Mouse (Mus musculus): Measurements from ENCODE around the gene Ech1. TPM values are rescaled to one million over a fixed set of nuclear protein-coding genes. Genes with fewer than 3 reads are reported as not detected.
A peak's percentile ranks its signal among the peaks of the same experiment; 100 is the strongest.

The Ech1 gene
- total RNA-seq, 2 experiments from 2014 or later: 474 to 780 TPM

DNA sequence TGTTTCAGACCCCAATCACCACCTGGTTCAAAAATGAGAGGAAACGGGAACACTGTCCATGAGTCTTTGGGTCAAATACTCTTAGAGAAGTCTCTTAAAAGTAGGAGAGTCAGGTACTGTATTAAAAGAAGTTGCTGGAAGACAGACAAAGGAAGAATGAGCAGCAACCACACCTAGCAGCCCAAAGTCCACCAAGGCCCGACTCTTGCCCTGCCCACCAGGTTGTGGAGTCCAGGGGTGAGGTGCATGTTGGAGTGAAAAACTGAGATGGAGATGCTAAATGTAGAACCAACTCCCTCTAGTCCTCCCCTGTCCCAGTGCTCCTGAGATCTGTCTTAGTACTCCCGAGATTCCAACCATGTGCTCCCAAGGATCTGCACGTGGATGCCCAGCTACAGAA, 25.6 kb downstream of the Ech1 start:
- DNase-seq (ENCODE audit: low spot score in 2 of 2): no peak

DNA sequence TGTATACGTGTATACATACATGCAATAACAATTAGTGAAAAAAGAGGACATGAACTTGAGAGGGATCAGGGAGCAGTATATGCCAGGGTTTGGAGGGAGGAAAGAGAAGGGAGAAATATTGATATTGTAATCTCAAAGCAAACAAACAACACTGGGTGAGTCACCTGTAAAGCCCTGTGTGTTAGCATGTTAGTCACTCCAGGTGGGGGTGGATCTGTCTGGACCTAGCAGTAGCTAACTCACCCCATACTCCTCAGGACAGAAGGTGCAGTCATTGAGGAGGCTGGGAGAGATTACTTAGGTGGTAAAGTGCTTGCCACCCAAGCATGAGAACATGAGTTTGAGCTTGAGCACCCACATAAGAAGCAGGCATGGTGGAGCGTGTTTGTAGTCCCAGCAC, 34.9 kb downstream of the Ech1 start:
- no peak for DNase-seq (ENCODE audit: low spot score in 2 of 2)

DNA sequence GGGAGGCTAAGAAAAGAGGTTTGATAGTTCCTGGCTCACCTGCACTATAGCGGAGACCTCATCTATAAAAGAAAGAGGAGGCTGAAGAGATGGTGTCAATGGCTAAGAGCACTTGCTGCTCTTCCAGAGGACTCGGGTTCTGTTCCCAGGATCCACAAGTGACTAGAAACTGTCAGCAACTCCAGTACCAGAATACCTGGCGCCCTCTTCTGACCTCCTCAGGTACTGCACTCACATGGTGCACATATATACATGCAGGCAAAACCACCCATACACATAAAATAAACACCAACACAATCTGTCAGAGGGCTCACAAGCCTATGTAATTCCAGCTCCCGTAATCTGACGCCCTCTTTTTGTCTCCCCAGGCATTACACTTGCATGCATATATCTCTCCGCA, 35.9 kb downstream of the Ech1 start:
- no peak for DNase-seq (ENCODE audit: low spot score in 2 of 2)

DNA sequence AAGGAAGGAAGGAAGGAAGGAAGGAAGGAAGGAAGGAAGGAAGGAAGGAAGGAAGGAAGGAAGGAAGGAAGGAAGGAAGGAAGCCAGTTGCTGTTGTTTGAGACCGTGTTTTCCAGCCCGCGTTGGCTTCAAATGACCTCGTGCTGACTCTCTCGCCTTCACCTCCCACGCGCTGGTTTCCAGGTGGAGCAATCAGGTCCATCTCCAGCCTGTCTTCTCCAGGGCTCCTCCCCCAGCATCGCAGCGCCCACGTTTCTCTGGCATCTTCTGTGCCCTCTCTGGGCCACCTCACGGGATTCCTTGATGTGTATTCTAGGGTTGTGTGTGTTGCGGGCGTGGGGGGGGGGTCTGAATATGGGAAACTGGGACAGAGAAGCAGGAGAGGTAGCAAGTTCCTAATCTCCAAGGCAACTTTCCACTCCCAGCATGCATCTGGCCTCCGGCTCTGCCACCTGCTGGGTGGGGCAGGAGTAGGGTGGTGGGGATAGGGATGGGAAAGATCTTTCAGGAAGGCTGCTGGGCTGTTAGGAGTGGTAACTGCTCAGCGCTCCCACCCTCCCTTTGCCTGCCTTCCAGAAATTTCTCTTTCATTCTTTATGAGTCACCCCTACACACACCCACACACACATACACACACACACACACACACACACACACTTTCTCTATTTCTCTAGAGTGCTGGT, 37.9 kb downstream of the Ech1 start:
- no peak for DNase-seq (ENCODE audit: low spot score in 2 of 2)

DNA sequence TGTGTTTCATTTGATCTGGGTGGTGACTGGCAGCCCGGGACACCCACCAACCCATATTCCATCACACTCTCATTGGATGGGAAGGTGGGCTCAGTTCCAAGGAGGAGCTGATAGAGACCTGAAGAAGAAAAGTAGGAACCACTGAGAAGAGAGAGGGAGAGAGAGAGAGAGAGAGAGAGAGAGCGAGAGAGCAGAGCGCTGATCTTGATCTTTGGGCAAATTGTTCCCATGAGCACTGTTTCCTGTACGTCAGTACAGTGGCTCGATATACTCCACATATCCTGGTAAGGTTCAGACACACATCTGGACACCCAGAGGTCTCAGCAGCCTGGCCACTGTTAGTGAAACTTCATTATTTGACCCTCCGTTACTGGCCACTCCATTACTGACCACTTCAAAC, 38.5 kb downstream of the Ech1 start, which contains the start of gene Lgals7:
Lgals7 (plus strand) TSS at position 314 of the 400 bp plus-strand sequence.
- no peak for DNase-seq (ENCODE audit: low spot score in 2 of 2)

DNA sequence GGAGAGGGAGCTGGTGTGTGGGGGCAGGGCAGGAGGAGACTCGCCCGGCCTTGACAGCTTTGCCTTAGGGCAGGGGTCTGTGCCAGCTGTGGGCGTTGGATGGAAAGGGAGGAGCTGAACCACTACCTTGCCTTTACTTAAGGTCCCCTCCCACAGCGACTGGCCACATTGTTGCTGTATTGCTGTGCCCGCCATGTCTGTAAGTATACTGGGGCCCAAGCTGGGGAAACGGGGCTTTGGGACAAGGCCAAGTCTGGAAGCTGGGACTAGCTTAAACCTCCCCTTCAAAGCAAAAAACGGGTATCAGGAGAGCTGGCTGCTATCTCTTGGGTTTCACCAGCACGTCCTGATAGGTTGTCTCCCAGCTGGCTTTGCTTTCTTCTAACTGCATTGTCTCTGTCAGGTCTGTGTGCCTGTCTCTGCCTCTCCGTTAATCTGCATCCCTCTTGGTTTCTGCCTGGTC, 39.3 kb downstream of the Ech1 start:
- DNase-seq (ENCODE audit: low spot score in 2 of 2): no peak

DNA sequence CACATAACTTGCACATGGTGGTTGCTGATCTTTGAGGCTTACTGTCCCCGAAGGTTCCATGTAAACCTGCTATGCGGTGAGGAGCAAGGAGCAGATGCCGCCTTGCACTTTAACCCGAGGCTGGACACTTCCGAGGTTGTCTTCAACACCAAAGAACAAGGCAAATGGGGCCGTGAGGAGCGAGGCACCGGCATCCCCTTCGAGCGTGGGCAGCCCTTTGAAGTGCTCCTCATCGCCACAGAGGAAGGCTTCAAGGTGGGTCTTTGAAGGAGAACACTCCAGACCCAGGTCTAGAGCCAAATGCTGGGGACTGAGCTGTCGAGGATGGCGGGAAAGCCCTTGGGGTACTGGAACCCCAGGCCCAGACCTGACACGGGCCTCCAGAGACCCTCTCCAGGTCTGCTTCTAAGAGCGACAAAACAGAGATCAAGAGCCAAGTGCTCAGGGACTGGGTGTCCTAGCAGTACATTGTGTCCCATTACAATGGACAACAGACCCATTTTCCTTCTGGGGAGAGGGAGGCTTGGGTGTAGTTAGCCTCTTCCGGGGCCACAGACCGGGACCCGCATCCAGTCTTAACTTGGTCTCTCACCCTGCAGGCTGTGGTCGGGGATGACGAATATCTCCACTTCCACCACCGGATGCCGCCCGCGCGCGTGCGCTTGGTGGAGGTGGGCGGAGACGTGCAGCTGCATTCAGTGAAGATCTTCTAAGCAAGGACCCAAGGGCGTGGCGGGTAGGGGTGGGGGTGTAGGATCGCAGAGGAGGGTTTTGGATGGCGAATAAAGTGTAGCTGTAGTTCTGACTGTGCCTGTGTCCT, 40.7 kb downstream of the Ech1 start:
- DNase-seq (ENCODE audit: low spot score in 2 of 2): peak; percentile 70 to 78

DNA sequence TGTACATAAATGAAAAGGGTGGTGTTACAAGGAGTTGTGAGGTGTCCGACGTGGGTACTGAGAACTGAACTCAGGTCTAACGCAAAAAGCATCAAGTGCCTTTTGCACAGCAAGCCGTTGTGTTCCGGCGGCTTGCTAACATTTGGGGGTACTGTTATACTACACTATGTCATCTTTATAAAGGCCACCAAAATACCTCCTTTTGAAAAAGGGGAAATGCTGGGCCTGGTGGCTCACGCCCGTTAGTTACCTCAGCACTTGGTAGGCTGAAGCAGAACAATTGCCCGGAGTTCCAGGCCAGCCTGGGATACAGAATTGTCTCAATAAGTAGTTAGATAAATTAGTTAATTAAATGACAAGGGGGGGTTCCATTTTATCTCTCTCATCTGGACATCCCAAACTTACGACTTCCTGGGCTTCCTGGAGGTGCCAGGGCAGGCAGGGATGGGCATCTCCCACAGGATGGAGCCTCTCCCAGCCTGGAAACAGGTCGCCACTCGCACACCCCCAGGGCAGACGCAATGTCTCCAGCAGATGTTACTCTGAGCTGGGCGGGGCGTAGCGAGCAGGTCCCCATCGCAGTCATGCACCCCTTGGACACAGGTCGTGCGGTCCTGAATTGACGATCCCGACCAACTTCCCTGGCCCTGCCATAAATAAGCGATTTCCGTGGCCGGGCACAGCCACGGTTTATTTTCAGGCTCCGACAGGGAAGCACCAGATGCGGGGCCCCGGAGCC, 41.9 kb downstream of the Ech1 start:
- no peak for DNase-seq (ENCODE audit: low spot score in 2 of 2)

DNA sequence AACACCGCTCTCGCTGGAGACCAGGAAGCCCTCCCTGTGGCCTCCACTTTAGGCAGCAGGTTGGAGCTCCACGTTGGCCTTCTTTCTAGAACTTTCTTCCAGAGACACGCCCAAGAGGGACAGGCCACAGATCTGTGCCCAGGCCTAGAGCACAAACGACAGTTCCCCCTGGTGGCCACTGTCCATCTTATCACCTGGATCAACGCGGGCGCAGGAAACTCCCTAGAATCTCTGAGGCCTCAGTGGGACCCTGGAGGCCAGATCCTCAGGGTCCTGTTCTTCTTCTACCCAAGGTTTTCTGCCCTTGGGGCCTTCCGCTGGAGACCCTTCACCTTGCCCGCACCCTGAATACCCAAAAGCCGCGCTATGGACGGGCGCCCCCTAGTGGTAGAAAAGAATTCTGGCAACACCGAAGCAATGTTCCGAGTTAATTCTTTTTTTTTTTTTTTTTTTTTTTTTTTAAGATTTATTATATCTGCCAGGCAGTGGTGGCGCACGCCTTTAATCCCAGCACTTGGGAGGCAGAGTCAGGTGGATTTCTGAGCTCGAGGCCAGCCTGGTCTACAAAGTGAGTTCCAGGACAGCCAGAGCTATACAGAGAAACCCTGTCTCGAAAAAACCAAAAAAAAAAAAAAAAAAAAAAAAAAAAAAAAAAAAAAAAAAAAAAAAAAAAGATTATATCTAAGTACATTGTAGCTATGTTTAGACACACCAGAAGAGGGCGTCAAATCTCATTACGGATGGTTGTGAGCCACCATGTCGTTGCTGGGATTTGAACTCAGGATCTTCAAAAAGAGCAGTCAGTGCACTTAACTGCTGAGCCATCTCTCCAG, 42.7 kb downstream of the Ech1 start:
- peak; percentile 72 to 77 for DNase-seq (ENCODE audit: low spot score in 2 of 2)

DNA sequence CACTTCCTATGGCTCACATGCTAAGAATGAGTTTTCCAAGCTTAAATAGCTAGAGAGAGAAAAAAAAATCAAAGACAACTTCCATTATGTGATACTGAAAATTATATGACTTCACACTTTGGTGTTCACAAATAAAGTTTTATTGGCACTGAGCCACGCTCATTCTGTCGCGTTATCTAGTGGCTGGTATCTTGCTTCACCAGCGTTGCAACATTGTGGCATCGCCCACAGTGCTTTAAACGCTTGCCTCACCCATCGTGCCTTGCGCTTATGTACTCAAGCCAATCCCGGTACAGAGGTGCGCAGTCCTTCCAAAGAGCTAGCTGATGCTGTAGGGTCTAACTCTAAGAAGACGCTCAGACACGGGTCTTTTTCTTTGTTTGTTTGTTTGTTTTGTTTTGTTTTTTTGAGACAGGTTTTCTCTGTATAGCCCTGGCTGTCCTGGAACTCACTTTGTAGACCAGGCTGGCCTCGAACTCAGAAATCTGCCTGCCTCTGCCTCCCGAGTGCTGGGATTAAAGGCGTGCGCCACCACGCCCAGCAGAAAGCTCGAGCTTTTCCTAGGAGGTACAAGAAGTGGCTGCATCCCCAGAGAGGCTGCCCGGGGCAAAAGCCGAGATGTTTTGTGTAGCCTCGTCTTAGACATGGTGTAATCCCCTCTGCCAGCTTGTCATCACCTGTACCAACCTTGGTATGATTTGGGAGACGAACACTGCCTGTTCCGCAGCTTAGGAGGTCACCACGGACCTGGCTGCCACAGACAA, 46.1 kb downstream of the Ech1 start:
- DNase-seq (ENCODE audit: low spot score in 2 of 2): no peak

DNA sequence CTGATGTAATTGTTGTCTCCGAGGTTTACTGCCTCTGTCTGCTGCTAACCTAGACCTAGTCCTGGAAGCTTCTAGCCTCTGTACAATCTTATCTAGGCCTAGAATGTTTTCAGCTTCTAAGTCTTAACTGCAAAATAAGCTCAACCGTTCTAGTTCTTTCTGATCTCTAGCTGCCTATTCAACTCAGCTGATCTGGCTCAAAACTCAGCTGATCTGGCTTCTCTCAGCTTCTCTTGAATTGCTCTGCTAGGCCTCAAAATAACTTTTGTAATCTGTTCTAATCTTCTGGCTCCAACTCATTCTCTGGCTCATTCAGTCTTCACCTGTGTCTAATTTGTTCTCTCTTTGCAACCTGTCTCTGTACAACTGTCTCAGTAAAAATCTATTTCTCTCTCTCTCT, 49.5 kb downstream of the Ech1 start:
- DNase-seq (ENCODE audit: low spot score in 2 of 2): no peak

DNA sequence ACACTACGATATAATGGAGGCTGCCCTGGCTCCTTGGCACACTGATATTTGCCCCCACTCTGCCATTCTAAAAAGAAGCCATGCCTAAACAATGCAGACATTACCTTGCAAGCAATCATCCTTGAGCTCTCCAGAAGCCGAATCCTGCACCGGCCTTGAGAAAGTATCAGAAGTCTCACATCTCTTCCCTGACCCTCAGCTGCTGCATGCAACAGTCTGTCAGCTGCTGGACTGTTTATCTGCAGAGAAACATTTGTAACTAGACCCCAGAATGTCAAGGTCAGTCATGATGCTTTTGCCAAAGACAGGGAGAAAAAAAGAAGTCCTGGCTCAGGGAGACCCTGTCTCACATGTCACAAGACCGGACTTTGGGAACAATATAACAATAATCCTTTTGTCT, 51.1 kb downstream of the Ech1 start:
- no peak for DNase-seq (ENCODE audit: low spot score in 2 of 2)

DNA sequence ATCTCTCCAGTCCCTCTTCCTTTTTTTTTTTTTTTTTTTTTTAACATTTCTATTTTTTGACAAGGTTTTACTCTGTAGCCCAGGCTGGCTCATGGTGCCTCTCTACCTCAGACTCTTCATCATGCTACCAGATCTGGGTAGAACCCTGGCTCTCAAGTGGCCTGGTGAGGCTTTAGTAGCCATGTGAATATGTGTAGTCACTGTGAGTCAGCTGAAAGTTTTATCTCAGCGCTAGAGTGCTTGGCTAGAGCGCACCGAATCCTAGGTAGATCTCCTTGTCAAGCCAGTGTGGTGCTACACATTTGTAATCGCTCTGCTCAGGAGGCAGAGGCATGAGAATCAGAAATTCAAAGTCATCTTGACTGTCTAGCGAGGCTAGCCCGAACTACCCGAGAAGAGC, 52.1 kb downstream of the Ech1 start:
- no peak for DNase-seq (ENCODE audit: low spot score in 2 of 2)

DNA sequence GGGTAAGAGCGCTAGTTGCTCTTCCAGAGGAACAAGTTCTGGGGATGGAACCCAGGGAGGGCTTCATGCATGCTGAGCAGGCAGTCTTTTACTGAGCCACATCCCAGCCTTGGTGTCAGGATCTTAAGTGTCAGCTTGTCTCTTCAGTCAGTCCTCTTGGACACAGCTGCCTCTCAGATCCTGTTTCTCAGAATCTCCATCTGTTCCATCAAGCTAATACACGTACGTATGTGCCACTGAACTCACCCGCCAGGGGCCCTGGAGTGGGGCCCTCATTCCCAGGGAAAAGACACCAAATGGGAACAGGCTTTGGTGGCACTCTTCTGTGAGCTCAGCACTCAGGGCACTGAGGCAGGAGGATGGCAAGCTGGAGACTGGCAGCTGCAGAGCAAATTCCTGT, 52.8 kb downstream of the Ech1 start:
- DNase-seq (ENCODE audit: low spot score in 2 of 2): no peak

DNA sequence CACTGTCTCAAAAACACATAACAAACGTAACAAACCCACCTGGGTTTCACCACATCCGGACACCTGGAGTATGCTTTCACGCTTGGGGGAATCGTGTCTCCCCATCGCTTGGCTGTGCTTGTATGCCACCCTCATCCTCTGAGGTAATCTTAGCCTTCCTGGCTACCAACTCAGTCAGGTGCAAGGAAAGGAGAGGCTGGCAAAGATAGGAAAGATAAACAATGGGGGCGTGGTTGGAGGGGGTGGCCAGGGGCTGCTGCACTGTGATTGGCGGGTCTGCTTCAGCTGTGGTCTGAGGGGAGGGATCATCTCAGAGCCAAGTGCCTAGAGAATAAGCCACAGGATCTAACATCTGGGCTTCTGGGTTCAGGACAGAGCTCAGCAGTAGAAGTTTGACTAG, 54.6 kb downstream of the Ech1 start:
- no peak for DNase-seq (ENCODE audit: low spot score in 2 of 2)

DNA sequence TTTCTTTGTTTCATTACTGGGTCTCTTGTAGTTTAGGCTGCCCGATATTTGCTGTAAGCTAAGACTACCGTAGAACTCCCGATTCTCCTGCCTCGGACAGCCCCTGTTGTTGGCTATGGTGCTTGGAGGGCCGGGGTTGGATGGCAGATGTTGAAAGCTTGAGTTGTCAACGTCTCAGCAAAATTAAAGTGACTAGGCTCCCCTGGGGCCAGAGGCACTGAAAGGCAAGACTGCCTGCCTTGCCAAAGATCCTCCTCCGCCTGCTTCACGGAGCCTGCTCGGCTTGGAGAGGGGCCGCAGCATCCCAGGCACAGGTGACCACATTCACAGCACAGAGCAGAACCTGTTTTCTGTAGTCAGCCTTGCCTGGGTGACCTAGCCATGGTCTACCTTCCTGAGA, 55.5 kb downstream of the Ech1 start:
- DNase-seq (ENCODE audit: low spot score in 2 of 2): no peak

DNA sequence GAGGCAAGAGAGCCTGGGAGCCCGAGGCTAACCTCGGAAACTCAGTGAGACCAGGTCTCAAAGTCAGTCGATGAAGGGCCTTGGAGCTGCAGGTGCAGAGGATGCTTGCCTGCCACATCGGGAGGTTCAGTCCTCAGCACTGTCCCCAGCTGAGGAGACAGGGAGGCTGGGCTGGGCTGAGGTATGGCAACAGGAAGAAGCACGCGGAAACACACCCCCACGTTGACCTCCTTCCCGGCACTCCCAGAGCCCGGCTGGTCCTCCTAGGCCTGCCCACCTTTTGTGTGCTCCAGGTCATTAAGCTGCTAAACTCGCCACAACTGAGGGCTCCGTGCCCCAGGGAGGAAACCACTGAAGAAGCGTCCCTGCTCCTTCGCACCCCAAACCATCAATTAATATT, 56.2 kb downstream of the Ech1 start, which contains the start of gene Capn12:
Capn12 (plus strand) TSS at position 224 of the 400 bp plus-strand sequence.
- no peak for DNase-seq (ENCODE audit: low spot score in 2 of 2)

All from adrenal gland, adult 18-20 months (tissue).